Mouse (Mus musculus): Measurements from ENCODE around the gene Cuta. TPM values are rescaled to one million over a fixed set of nuclear protein-coding genes. Genes with fewer than 3 reads are reported as not detected.
"Not testable (repeated sequence)": the region's sequence is repeated elsewhere in the genome, so short reads cannot be mapped to it uniquely, and the experiment has no call there.

Gene Cuta
- polyA plus RNA-seq, 1 experiment, result 177 TPM

DNA sequence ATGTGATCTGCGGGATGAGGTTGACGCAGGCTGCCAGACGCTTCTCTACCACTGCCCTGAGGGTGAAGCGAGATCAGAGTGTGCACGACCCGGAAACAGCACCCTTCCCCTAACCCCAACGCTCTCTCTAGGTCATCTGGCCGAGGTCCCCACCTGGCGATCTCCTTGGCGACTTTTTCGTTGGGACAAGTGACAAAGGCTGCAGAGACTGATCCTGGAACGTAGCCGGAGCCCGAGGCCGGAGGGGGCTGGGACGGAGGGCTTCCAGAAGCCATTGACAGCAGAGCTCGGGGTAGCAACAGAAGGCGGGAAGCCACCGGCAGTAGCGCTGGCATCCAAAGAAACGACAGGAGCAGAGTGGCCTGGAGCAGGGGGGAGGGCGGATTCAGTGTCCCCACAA, 638 bp downstream of the Cuta start:
- under 1% methylated on average over 22 of the region's 22 CpGs for WGBS
- DNase-seq (ENCODE audit: low read depth, low spot score), result no peak

DNA sequence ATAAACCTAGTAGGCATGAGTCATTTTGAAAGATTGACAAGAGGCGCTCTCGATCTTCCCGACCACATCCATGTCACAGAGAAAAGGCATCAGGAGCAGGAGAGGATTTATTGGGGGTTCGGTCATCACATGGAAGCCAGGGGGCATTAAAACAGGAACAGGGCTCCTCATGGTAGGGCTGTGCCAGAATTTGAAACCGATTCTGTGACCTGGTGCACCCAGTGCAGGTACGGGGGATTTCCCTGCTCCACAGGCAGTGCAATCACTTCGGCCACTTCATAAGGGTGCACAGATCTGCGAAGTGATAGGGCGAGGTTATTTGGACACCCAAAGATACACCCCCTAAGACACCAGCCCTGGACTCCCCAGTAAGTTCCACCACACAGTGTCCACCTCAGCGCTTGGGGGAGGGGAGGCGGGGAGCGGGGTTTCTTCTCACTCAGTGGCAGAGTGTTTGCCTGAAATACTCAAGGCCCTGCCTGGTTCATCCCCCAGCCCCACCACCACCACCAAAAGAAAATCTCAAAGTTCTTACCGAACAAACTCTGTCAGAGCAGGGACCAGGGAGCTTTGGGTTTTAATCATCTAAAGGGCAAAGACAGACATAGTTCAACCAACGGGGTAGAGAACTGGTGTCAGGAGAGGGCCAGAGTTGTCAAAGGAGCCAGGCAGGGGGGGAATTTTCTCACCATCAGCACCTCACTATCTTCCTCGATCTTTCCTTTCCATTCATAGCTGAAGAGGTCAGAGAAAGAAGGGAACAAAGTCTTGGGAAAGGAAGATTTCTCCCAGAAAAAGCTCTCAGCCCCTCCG, 1.3 kb downstream of the Cuta start:
- 29% methylated on average over 16 of the region's 16 CpGs for WGBS
- no peak for DNase-seq (ENCODE audit: low read depth, low spot score)

DNA sequence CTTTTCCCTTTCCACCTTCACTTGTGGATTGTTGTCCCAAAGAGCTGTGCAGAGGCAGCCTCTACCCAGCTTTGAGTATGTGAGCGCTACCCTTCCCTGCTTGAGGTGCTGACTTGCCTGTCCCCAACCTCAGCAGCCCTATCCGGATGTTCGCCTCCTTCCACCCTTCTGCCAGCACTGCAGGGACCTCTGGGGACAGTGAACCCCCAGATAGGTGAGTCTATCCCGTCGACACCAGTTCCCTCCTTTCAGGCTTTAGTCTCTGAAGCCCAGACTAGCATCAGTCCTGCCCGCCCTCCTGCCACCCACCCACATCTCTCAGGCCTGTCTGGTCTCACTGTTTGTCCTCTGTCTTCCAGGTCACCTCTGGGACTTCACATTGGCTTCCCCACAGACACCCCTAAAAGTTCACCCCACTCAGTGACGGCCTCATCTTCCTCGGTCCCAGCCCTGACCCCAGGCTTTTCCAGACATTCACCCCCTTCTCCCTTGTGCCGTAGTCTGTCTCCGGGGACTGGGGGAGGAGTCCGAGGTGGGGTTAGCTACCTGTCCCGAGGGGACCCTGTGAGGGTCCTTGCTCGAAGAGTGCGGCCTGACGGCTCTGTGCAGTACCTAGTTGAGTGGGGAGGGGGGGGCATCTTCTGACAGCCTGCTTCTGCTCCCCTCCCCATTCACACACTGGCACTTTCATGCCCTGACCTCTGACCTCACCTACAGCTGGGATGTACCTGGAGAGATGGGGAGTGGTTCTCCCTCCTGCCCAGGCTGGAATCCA, 2.3 kb downstream of the Cuta start:
- WGBS, result 85% methylated on average over 15 of the region's 15 CpGs
- DNase-seq (ENCODE audit: low read depth, low spot score), result no peak

DNA sequence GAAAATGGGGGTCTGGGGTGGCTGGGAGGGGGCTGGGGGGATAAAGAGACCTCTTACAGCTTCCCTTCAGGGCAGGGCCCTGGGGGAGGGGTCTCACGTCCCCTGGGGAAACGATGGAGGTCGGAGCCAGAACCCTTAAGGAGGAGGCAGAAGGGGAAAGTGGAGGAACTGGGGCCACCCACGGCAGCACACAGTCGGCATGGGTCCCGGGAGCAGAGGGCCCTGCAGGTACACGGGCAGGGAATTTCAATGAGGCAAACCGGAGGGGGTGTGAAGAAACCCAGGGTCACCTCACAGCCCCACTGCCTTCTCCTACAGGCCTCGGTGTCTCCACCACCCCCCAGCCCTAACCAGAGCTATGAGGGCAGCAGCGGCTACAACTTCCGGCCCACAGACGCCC, 2.9 kb downstream of the Cuta start:
- WGBS, result 89% methylated on average over 12 of the region's 12 CpGs
- no peak for DNase-seq (ENCODE audit: low read depth, low spot score)

DNA sequence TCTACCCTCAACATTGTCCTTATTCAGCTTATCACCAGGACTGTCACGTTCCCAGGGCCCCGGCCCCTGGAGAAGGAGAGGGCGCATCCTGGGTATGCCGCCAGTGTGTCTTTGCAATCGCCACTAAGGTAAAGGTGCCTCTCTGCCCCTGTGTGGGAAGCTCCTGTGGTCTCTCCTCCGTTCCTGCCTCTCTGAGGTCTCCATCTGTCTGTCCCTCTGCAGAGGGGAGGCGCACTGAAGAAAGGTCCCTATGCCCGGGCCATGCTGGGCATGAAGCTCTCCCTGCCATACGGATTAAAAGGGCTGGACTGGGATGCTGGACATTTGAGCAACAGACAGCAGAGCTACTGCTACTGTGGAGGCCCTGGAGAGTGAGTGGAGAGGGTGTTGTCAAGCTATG, 4.3 kb downstream of the Cuta start:
- DNase-seq (ENCODE audit: low read depth, low spot score), result no peak
- 91% methylated on average over 9 of the region's 9 CpGs for WGBS

DNA sequence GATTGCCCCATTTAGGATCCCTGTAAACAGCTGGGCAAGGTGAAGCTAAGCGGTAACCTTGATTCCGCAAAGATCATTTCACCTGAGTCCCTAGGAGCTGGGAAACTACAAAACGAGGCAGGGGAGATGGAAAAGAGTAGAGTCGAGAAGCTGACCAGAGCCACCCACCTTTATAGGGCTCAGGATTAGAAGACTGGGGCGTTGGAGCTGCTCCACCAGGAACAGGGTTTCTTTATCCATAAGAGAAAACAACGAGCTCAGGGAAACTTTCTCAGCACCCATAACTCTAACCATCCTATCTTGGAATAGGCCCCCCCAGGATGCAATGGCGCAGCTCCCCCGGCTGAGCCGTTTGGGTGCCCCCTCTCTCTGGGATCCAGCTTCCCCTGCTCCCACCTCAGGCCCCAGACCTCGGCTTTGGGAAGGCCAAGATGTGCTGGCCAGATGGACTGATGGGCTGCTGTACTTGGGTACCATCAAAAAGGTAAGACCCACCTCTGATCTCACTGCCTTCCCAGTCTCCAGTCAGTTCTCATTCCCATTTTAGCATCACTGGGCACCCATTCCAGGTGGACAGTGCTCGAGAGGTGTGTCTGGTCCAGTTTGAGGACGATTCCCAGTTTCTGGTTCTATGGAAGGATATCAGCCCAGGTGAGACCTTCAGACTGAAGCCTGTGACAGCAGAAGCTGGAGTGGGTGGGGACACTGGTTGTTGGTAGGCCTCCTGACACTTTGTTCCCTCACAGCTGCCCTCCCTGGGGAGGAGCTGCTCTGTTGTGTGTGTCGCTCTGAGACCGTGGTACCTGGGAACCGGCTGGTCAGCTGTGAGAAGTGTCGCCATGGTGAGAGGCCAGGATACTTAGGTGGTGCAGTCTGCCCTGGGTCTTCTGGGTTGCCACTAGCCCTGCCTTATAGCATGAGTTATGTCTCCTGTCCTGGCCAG, 5.2 kb downstream of the Cuta start:
- 66% methylated on average over 16 of the region's 16 CpGs for WGBS
- no peak for DNase-seq (ENCODE audit: low read depth, low spot score)

DNA sequence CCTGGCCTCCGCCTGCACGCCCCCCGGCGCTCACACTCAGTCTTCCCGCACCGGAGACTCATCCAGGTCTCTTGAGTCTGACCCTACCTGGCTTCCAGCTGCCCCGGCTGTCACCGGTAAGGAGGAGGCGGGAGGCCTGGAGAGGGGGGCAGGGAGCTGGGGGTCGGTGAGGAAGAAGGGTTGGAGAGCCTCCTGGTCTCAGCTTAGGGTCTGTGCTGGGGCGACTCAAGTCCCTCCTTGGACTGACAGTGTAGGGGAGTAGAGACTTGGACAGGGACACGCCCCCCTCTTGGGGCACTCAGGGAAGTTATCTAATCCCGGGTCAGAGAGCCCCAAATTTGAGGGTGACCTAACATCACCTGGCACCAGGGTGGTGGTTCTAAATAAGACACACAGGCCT, 6.0 kb downstream of the Cuta start:
- WGBS, result 4% methylated on average over 13 of the region's 13 CpGs
- DNase-seq (ENCODE audit: low read depth, low spot score), result no peak

DNA sequence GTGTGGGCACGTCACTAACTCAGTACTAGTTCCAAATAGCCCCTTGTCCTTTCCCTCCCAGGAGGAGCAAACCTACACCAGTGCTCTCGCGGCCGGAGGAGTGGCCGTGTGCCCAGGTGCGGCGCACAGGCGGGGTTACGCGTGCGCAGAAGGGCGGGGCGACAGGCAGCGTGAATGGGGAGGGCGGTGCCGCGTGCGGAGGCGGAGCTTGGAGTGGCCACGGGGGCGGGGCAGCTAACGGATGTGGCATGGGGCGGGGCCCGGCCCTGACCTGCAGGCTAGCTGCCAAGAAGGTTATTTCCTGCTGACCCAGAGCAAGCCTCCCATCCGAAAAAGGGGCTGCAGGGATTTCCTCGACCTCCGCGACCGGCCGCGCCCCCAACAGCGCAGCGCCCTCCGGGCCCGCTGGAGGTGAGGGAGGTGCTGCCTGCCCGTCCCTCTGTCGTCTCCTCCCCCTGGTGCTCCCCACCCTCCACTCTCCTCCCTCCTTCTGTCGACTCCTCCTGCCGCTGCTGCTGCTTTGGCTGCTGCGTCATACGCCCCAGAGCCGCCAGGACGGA, 6.5 kb downstream of the Cuta start, which contains the start of gene Phf1:
Phf1 (plus strand) TSS at position 214 of the 560 bp plus-strand sequence.
- DNase-seq (ENCODE audit: low read depth, low spot score), result peak; percentile 72
- WGBS, result under 1% methylated on average over 41 of the region's 43 CpGs

DNA sequence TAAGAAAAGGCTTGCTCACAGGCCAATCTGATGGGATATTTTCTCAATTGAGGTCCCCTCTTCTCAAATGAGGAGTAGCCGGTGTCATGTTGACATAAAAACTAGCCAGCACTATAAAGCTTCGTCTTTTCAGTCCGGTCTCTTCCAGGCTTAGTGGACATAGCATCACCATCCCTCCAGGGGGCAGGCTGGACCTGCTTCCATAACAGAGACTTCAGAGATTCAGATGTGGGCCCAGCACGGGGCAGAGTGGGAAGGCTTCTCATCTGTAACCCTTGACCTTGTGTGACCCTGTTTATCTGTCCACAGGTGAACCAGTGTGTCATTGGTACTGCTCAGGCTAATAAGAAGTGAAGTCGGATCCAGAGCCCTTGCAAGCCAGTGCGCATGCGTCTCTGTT, 7.6 kb downstream of the Cuta start:
- 43% methylated on average over 7 of the region's 7 CpGs for WGBS
- not testable (repeated sequence) for DNase-seq (ENCODE audit: low read depth, low spot score)

DNA sequence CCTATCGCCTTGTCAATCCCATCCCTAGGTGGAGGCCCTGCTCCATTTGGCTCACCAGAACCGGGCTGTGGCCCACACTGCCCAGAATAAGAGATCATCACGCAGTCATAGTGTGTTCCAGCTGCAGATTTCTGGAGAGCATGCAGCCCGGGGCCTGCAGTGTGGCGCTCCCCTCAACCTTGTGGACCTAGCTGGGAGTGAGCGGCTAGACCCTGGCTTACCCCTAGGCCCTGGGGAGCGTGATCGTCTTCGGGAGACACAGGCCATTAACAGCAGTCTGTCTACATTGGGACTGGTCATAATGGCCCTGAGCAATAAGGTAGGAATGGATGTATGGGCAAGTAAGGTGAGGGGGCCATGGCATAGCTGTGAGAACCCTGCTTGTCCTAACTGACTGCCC, 14.0 kb downstream of the Cuta start:
- 95% methylated on average over 9 of the region's 9 CpGs for WGBS
- DNase-seq (ENCODE audit: low read depth, low spot score), result not testable (repeated sequence)

DNA sequence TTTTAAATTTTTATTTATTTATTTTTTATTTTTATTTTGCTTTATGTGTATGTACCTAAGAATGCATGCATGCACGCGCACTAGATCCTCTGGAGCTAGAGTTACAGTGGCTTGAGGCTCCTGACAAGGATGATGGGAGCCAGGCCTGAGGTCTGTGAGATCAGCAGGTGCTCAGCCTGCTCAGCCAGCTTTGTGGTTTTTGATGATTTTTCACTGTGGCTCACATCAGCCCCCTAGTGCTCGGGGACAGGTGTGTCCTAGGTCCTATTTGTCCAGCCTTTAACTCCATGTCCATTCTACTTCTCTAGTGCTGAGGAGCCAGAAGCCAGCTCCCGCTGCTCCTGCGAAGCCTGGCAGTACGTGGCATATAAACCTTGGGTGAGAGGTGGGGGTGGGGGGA, 17.0 kb downstream of the Cuta start:
- not testable (repeated sequence) for DNase-seq (ENCODE audit: low read depth, low spot score)
- 96% methylated on average over 6 of the region's 6 CpGs for WGBS

DNA sequence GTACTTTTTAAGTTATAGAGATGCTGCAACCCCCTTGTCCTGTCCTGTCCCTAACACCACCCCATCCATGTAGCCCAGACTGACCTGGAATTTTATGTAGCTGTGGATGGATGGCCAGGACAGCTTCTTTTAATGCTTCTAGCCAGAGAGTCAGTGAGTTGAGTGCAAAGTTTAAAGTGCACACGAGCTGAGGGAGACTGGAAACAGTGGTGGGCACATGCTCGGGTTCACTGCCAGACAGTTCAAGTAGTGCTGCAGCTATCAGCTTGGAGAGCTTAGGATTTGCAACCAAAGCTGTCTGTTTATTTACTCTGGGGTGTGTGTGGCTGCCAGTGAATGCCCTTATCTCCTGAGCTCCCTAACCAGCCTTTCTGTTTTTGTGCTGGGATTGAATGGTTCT, 19.9 kb downstream of the Cuta start:
- DNase-seq (ENCODE audit: low read depth, low spot score), result not testable (repeated sequence)
- WGBS, result 61% methylated on average over 2 of the region's 2 CpGs

DNA sequence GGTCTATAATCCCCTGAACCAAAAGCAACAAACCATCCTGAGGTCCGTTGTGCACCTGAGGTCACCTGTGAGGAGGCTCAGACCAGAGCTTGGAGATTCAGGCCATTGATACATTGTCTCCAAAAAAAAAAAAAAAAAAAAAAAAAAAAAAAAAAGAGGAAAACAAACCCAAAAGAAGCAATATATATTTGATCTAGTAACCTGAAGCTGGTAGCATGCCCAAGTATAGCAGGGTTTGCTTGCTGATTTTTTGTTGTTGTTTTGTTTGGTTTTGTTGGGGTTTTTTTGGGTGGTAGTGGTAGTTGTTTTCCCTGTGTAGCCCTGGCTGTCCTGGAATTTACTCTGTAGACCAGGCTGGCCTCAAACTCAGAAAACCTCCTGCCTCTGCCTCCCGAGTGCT, 21.0 kb downstream of the Cuta start:
- 56% methylated on average over 2 of the region's 2 CpGs for WGBS

DNA sequence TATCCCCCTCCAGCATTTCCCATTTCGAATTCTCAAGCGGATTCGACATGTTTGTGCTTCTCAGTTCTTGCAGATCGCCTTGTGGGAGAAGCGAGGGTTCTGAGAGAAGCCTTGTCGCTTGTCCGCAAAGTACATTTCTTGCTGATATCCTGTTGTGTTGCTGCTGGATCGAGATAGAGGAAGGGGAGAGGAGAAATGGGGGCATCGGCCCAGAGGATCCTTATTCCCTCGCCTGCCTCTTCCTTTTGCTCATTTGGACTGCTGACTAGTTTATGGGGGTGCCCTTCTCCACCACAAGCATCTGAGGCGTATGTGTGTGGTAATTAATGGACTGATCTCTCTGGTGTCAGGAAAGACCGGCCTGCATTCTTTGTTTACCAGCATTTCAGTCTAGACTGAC, 21.8 kb downstream of the Cuta start:
- not testable (repeated sequence) for DNase-seq (ENCODE audit: low read depth, low spot score)
- 2% methylated on average over 12 of the region's 12 CpGs for WGBS

More for the DNA sequence above, 21.0 kb downstream of the Cuta start:
- no peak for DNase-seq (ENCODE audit: low read depth, low spot score)

DNA sequence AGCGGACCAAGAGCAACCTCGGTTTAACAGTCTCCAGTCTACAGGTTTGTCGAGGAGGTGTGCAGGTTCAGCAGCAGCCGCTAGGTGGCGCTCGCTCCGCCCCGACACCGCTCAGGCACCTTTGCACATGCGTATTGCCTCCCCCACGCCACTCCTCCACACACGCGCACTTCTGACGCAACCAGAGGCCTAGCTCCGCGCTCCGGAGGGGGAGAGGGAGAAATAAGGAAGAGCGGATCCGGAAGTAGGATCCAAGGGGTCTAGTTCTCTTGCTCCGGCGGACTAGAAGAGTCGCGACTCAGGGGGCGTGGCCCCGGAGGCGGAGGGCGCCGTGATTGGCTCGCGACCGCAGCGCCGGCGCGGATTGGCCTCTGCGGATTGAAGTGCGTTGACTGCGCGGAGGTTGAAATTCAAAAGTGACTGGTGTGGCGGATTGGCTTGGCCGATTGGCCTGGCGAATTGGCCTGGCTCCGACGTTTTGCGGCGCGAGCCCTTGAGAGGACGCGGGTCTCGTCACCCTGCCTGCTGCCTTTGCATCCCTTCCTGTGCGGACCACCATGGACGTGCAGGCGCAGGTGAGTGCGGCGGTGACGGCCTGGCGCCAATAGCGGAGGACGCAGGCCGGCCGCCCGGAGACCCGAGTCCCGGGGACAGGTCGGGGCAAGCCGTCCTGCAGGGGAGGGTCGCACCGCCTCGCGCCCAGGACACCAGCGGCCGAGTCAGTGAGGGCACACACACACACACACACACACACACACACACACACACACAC, 22.5 kb downstream of the Cuta start, which contains the start of gene Kifc5b:
Kifc5b (plus strand) TSS at position 381 of the 772 bp plus-strand sequence.
- DNase-seq (ENCODE audit: low read depth, low spot score), result peak; percentile 96
- under 1% methylated on average over 72 of the region's 72 CpGs for WGBS

DNA sequence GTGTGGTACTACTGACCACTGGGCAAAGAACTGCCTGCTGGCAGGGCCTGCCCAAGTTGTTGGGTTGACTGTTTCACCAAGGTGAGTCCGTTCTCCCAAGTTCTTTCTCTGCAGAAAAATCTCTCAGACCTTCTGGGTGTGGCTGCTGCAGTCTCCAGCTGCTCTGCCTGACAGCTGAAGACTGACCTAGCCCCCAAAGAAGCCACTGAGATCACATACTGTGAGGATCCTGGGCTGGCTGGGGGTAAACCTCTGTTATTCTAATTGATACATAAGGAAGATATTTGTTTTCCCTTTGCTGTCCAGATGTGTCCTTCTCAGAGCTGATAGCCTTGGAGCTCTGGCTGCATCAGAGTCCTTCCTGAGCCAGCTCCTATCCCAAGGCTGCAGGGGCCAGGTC, 24.1 kb downstream of the Cuta start:
- 47% methylated on average over 1 of the region's 1 CpGs for WGBS
- no peak for DNase-seq (ENCODE audit: low read depth, low spot score)

DNA sequence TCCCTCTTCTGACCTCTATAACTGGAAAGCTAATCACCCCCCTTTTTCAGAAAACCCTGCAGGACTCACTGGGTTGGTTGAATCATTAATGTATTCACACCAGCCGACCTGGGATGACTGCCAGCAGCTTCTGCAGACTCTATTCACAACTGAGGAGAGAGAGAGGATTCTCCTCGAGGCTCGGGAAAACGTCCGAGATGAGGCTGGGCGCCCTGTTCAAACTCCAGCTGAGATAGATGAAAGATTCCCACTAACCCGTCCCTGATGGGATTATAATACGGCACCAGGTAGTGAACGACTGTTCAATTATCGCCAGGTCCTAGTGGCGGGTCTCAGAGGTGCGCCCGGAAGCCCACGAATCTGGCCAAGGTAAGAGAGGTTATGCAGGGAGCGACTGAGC, 31.9 kb downstream of the Cuta start:
- not testable (repeated sequence) for DNase-seq (ENCODE audit: low read depth, low spot score)
- WGBS, result 91% methylated on average over 15 of the region's 15 CpGs

DNA sequence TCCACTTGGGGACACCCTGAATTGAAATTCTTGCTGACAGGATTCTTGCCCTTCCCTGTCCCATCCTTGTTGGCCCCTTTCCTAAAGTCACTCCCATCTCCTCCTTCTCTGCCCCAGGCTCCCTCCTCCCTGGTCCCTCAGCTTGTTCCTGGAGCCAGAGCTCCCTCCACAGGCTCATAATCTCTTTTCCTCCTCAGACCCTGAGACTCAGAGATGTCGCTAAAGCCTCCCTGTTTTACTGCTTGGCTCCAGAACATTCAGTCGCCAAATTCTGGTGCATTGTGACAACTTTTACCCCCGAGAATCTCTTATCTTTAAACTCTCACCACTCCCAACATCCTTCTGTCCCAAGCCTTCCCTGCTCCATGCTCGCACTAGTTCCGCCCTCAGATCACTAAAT, 35.0 kb downstream of the Cuta start:
- 51% methylated on average over 5 of the region's 5 CpGs for WGBS
- no peak for DNase-seq (ENCODE audit: low read depth, low spot score)

DNA sequence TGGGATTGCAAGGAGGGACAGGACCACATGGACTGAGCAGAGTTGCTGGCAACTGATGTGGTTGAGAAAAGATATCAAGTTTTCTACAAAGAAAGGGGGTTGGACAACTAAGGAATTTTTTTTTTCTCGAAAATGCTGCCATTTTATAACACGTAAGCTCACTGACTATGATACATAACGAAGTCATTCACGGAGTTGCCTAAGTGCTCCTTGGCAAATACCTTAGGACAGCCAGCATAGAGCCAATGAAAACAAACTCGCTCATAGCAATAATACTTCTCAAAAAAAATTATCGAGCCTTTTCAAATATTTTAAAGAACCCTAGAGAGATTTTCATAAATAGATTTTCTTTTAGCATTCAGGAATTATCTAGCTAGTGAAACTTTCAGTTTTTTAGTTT, 38.5 kb downstream of the Cuta start:
- WGBS, result 75% methylated on average over 6 of the region's 6 CpGs

More for the DNA sequence above, 38.5 kb downstream of the Cuta start:
- DNase-seq (ENCODE audit: low read depth, low spot score), result no peak
